Mouse (Mus musculus): ENCODE data around the gene Rnf185. TPM values are rescaled to one million over a fixed set of nuclear protein-coding genes. Genes with fewer than 3 reads are reported as not detected.

Gene Rnf185
- total RNA-seq (2021) = 10 to 100 TPM; 28.3 to 30.5 TPM
- long read RNA-seq, experiment 1, transcript Rnf185-202 (7 exons, 2,787 nt) = major isoform, 14 of 31 reads
- long read RNA-seq, experiment 1, partial matches to known transcripts = 0 of 31 reads
- long read RNA-seq, experiment 1, other reads (novel, unspliced or antisense) = 17 of 31 reads
- long read RNA-seq, experiment 2, transcript Rnf185-202 (7 exons, 2,787 nt) = major isoform, 23 of 27 reads
- long read RNA-seq, experiment 2, partial matches to known transcripts = 0 of 27 reads
- long read RNA-seq, experiment 2, other reads (novel, unspliced or antisense) = 4 of 27 reads

DNA sequence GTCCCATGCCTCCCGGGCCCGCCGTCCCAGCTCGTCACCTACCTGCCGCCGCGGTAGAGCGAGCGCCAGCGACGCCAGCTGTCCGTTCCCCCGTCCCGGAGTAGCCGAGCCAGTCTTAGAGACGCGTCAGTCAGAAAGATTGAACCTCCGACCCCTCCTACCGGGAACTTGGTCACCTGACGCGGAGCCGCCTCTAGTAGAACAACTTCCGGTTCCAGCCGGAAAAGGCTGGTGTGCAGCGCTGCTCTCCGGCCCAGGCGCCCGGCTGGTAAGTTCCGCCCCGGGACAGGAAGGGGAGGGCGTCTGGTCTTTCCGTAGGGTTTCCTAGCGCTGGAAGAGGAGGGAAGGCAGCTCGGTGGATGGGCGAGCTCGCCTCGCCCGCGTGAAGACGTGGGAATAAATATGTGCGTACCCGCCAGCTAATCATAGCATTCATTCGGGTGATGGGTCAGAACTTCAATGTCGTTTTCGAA is at the start of gene Rnf185:
Gene Rnf185, minus strand, starts transcription at position 197 of the 473 bp plus-strand sequence.
- DNase-seq = peak; percentile 95

DNA sequence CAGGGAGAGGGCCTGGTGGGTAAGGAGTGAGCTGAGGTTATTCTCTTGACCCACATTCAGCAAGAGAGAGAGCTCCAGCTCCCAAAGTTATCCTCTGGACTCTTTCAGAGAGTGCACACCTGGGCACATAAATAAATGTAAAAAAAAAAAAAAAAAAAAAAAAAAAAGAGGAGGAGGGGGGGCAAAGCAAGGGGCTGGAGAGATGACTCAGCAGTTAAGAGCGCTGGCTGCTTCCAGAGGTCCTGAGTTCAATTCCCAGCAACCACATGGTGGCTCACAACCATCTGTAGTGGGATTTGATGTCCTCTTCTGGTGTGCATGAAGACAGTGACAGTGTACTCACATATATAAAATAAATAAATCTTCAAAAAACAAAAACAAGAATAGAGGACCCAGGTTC is 45.1 kb upstream of the Rnf185 start:
- no peak for DNase-seq

DNA sequence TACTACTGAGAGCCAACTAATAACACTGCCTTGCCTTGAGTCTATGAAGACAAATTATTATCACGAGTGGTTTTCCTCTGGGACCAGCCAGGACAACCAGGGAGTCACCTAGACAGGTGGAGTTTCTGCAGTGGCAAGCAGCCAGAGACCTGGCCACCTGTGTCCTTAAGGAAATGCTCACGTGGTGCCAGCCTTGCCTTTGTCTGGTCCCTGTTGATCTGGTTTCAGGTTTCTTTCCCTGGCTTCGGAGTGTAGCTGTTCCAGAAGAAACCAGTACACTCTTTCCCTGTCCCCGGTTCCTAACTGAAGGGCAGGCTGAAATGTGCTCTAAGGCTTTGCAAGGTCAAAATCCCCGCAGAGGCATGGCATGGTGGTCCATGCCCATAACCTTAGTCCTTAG is 44.6 kb upstream of the Rnf185 start:
- DNase-seq = no peak

DNA sequence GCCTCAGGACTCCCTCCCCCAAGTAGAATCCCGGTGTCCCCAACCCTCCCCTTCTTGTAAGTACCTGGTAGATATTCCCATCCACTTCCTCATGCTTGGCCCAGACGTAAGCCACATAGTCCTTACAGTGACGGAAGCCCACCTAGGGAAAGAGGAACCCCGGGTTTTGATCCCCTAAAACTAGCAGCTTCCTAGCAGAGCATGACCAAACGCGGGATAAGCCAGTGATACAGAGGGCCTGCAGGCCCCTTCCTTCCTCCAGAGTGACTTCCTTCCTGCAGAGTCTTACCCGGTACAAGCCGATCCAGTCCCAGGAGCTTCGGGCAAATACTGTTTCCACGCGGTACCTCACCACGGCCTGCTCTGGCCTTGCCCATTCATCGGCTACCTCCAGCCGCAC is 43.3 kb upstream of the Rnf185 start:
- no peak for DNase-seq

DNA sequence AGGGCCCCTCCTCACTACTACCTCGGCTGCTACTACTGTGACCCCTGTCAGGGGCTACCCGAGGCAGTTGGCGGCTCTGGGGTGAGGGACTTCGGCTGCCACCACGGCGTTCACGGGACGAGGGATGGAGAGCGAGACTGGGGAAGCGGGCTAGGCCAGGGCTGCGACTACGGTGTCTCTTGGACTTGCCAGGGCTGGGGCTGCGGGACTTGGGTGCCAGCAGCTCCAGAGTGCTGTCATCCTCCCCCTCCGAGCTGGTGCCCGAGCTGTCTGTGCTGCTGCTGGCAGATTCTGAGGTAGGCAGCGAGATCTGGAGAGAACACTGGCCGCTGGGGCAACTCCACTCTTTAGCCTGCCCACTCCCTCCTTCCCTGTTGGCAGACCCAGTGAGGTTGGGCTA is 42.7 kb upstream of the Rnf185 start:
- DNase-seq = no peak

DNA sequence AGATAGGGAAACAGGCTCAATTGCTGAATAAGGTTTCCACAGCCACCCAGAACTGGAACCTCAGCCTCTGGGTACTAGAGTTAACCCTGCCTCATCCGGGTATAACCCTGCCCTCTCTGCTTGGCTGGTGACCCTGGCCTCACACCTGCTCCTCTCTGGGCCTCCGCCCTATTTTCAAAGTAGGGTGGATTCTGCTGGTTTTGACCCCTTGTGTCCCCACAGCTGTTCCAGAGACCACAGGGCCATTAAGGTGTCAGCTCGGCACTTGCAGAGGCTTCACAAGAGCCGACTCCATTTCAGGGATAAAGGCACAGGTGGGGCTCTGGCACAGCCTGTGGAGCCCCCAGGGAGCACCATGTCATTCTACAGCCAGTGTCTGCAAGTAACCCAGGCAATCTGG is 40.6 kb upstream of the Rnf185 start:
- DNase-seq = no peak

DNA sequence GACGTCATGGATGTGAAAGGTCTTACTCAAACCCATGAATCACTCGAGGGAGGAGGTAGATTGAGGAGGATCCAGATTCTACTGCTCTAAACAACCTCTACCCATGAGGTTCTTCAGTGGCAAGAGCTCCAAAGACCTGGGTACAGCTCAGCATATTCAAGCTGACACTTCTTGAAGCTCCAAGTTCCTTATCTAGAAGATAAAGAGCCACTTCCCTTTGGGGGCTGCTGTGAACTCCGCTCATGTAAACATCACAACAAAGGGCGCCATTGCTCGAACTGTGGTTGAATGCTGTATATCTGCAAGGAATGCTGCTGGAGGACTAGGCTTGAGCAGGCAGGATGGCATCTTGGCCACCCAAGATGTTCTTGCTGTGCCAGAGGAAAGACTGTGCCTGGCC is 36.9 kb upstream of the Rnf185 start:
- no peak for DNase-seq

DNA sequence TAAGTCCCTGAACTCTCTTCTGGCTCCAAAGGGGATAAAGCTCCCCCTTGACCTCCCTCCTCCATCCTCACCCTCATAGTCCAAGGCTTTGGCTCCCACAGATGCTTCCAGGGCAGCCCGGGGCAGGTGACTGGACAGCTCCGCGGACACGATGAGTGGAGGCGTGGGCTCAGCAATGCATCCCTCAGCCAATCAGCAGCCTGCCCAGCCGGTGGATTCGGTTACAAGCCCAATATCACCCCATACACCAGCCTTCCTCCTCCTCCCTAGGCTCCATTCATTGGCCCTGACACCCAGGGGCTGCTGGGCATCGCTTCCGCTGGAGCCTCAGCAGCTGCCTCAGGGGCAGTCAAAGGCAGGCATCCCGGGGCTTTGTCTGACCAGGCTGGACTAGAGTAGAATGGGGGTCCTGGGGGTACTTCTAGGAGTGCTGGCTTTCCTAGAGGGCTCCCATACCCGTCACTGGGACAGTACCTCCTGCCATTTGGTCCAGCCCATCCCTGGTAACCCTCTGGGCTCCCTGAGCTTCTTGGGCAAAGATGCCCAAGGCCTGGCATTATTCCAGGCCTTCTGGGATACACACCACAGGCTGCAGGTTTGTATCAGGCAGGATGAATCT is 35.9 kb upstream of the Rnf185 start, which contains the start of gene Pla2g3:
Gene Pla2g3, plus strand, starts transcription at position 333 of the 619 bp plus-strand sequence.
- DNase-seq = no peak

DNA sequence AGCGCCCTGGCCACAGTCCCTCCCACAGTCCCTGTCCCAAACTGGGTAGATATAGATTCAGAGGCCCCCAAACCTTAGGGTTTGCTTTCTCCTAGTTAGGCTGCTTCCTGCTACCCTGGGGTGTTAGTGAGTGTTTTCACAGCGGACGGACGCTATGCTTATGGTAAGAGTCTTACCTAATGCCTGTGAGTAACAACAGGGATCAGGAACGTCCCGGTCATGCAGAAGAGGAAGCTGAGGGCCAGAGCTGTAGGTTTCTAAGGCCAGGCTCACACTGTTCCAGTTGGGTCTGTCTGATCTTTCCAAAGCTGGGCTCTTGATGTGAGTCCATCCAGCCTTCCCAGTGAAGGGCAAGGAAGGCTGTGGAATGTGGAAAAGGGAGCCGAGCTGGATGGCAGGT is 34.2 kb upstream of the Rnf185 start:
- DNase-seq = no peak

DNA sequence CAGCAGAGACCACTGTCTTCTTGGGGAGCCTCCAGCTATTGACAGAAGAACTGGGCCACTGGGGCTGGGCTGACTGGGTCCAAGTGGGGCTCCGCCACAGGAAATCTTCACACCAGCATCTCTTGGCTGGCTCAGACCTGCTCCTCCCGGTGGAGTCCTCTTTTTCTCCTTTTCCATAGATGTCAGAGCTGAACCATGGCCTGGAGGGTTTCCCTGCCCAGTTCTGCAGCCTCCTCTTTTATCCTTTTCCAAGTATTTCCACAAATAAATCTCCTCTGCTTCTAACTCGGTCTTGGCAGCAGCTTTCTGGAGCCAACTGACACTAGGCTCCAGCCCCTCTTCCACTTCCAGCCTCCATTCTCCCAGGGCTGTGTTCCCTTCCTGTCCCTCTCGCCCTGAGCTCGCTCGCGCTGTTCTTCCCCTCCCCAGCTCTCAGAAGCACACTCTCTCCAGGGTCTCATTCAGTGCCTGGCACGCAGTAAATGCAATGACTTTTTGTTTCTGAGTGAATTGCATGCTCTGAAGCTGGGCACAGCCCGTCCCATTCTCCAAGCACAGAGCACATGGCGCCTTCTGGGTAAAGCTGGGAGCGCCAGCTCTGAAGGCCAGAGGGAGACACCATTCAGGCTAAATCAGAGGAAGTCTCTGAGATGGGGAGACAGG is 31.9 kb upstream of the Rnf185 start:
- DNase-seq = peak; percentile 20

DNA sequence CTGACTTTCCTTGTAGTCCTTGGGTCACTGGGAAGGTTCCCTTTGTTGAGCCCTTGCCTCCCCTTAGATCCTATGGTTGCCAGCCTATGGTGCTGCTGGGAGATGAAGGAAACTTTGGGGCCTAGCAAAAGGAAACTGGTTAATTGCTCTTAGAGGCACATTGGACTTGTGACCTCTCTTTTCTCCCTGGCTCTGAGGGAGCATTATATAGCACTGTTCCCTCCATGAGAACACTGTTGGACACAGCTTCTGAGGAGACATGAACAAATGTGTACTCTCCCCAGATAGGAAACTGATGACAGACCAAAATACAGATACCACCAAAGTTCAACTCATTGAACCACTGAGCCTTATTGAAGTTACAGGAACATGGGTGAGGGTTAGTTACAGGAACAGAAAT is 23.3 kb upstream of the Rnf185 start:
- no peak for DNase-seq

DNA sequence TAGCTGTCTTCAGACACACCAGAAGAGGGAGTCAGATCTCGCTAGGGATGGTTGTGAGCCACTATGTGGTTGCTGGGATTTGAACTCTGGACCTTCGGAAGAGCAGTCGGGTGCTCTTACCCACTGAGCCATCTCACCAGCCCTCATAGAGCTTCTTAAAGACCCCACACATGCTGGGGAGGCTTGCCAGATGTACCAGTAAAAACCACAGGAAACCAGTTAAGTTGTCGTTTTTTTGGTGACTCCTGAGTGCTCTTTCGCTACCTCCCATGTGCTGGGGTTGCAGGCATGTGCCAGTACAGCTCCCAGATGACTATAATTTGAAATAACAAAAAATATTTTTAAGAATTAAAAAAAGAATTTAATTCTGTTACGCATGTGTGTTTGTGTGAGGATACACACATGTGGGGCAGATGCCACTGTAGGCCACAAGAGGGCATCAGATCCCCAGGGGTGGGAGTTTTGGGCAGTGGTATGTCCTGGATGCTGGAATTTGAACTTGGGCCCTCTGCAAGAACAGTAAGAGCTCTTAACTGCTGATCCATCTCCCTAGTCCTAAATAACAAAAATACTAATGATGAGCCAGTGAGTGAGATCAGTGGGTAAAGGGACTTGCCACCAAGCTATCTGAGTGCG is 22.4 kb upstream of the Rnf185 start:
- peak; percentile 39 for DNase-seq

DNA sequence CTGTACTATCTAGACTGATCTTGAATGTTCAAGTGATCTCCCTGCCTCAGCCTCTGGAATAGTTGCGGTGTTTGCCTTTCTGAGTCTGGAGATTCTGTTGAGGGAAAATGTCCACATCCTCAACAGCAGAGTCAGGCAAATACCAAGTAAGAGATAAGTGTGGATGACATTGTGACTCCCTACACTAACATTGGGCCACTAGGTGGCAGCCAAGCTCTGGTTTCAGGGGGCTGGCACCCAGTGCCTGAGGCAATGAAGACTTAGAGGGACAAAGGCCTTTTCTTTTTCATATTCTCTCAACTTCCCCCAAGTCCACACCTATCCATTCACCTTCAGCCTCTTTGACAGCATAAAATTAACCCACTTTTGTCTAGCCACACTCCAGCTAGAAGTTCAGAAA is 20.3 kb upstream of the Rnf185 start:
- peak; percentile 92 for DNase-seq

DNA sequence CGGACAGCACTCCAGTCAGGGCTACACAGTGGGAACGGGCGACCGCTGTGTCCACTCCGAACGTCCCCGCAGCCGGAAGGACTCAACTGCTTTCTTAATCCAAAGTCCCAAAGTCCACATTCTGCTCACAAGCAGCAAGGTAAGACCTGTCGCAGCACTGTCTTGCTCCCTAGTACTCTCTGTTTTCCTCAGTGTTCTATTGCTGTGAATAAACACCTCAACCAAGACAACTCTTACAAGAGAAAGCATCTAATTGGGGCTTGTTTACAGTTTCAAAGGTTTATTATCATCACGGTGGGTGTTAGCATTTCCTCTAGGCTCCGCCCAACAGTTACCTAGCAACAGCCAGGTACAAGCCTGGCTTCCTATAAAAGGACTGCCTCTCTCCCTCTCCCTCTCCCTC is 19.3 kb upstream of the Rnf185 start:
- DNase-seq = no peak

DNA sequence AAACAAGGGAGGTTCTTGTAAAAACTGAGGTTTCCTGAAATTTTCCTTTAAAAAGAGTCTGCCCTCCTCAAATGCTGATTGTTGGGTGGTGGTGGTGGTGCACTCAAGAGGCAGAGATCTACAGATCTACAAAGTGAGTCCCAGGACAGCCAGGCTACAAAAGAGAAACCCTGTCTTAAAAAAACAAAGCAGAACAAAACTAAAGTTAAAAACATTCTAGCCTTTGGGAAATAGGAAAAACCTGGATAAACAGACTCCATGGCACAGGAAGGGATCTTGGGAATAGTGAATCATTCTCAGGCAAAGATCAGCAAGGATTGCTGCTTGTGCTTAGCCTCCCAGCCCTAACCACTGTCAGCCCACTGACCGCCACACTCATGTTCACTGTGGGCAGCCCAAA is 10.7 kb upstream of the Rnf185 start:
- DNase-seq = no peak

DNA sequence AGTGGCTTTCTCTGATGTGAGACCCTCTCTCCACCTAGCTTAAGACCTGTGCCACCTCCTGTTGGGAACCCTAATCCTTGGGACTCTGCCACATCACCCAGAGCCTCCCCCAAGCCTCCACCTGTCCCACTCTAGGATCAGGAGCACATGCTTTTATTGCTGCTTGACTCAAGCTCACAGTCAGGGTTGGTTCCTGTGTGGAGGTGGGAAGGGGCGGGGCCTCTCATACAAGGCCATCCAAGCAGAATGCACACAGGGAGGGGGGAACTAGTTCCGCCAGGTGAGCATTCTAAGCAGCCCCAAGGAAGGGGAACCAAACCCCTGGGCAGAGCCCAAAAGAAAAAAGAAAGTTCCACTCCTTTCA is 6.9 kb upstream of the Rnf185 start:
- no peak for DNase-seq

DNA sequence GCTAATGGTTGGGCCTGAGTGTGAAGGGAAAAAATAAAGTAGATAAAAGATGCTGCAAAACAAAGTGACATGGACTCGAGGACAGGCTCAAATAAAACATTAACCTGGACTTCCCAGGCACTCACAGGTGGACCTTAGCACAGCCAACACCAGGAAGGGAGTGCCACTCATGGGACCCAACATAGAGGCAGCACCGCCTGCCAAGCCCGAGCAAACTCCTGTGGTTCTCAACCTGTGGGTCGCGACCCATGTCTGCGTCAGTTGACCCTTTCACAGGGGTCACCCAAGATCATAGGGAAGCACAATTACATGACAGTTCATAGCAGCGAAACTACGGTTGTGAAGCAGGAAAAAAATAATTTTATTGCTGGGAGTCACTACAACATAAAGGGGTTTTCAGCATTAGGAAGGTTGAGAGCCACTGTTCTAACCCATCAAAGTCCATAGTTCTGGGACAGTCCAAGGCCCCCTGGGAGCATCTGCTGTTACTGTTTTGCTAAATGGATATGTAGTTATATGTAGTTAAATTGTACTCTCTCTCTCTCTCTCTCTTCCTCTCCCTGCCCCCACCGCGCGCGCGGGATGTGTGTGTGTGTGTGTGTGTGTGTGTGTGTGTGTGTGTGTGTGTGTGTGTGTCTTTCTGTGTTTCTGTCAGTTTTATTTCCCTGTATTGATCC is 6.4 kb upstream of the Rnf185 start:
- no peak for DNase-seq

DNA sequence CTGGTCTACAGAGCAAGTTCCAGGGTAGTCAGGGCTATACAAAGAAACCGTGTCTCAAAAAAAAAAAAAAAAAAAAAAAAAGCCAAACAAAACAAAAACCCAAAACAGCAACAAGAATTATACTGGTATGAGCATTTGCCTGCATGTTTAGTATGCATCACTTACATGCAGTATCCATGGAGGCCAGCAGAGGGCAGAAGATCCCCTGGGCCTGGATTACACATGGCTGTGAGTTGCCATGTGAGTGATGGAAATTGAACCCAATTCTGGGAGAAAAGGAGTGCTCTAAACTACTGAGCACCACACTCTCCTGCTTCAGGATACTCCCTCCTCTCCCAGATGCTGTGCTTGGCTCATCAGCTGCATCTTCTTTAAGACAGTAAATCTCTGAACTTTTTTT is 4.2 kb upstream of the Rnf185 start:
- DNase-seq = peak; percentile 78

DNA sequence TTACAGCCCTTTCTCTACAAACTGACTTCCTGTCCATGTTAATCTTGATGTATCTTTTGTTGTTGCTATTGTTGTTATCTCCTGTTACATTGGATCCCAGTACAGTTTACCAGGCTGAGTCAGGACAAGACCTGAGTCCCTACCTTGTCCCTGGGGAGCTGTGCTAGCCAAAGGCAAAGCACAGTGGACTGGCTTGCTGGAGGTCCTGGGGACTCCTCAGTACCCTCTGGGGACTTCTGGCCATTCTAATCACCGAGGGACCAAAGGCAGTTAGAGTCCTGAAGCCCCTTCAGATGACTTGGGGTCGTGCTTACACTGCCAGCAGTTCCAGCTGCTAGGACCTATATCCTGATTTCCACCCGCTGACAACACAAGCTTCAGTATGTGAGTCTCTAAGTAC is 2.3 kb upstream of the Rnf185 start:
- no peak for DNase-seq

DNA sequence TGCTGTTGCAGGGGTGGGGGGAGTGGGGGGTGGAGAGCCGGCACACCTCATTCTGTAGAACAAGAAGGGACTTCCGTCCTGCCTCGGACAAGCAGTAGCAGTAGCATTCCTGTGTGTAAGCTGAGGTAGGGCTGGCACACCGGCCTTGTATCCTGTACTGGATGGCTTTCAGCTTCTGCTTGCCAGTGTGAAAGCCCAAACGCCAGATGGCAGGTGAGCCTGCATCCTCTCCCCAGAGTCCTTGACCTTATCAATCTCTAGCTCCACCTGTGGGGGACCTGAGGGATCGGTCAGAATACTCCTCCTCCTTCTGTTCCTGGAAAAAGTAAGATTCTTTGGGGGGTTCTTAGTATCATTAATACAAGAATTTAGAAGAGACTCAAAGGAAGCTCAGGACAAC is 1.3 kb upstream of the Rnf185 start:
- no peak for DNase-seq

DNA sequence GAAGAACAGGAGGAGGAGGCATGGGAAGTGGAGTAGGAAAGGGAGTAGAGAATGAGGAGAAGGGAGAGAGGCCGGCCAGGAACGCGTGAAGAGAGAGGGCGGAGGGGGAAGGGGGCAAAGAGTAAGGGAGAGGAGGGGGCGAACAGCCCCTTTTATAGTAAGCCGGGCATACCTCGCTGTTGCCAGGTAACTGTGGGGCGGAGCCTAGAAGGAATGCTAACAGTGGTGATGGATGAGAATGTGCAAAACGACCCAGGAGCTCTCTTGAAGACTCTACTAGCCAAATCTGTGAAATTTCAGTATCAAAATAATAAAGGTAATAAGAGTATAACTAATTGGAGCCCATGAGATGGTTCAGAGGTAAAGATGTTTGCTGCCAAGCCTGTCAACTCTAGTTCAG is 606 bp upstream of the Rnf185 start:
- DNase-seq = peak; percentile 38

DNA sequence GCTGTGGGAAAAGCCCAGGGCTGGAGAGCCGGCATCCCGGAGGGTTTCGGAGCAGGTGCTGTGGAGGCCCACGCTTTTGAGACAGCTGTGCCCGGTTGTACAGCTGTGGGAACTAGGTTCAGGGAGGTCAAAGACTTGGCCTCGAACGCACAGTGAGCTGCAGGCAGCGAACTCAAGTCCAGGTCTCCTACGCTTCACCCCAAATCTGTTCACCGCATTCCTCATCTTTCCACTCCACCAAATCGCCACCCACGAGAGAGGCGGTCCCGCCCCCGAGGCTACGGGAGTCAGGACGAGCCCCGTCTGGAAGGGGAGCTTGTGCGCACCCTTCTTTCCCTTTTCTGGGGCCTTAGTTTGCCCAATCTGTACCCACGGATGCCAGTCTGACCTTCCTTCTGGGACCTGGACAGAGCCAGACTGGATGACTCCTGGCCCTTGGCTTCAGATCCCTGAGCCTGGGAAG is 431 bp downstream of the Rnf185 start:
- DNase-seq = peak; percentile 67
